Mouse (Mus musculus): Measurements from ENCODE around the gene Zp3r. TPM values are rescaled to one million over a fixed set of nuclear protein-coding genes. Genes with fewer than 3 reads are reported as not detected.
A peak's percentile ranks its signal among the peaks of the same experiment; 100 is the strongest.
"Not testable (repeated sequence)": the region's sequence is repeated elsewhere in the genome, so short reads cannot be mapped to it uniquely, and the experiment has no call there.

Gene Zp3r
- total RNA-seq (2021) = not detected

DNA sequence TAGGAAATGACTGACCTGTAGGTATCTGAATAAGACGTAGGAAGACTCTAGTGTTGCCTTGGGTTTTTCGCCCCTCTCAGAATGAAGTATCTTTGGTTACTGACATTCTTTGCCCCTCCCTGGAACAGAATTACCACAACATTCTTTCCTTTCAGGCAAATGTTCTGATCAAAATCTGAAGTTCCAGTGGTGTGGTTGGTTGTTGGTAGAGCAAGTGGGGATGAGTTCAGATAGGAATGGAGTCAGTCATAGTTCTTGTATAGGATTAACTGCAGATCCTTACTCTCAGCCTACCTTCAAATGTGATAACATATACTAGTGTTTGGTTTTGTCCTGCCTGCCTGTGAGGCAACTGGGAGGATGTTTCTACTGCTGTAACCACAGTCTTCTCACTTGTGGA is at the start of gene Zp3r:
TSS of gene Zp3r (minus strand) at position 101 of the 400 bp plus-strand sequence.
- DNase-seq = no peak

GRCm38 (mm10) chr1:130678551-130678950 is 49.1 kb upstream of the Zp3r start:
- no peak for DNase-seq

- not testable (repeated sequence) for DNase-seq
Measured at GRCm38 (mm10) chr1:130663576-130663975, 34.2 kb upstream of the Zp3r start.

DNA sequence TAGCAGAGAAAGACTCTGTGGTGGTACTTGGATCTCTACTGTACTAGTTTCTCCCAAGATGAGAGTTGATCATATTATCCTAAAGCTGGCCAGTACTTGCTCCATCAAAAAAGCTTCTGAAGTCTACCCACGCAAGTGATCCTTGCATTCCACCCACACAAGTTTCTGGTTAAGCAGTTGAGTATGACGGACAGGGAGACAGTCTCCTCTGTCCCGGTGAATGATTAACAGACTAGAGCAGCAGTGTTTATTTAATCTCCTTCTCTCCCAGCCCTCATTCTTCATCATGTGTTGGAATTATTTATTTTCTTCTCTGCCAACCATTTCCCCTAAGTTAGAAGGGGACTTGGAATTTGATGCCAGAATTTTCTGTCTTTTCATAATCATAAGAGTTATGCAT is 32.0 kb upstream of the Zp3r start, which contains the start of gene C4bp:
TSS of gene C4bp (minus strand) at position 179 of the 400 bp plus-strand sequence.
- no peak for DNase-seq

GRCm38 (mm10) chr1:130659641-130660040 is 30.2 kb upstream of the Zp3r start:
- DNase-seq = not testable (repeated sequence)

GRCm38 (mm10) chr1:130644103-130644502 is 14.7 kb upstream of the Zp3r start:
- no peak for DNase-seq

DNA sequence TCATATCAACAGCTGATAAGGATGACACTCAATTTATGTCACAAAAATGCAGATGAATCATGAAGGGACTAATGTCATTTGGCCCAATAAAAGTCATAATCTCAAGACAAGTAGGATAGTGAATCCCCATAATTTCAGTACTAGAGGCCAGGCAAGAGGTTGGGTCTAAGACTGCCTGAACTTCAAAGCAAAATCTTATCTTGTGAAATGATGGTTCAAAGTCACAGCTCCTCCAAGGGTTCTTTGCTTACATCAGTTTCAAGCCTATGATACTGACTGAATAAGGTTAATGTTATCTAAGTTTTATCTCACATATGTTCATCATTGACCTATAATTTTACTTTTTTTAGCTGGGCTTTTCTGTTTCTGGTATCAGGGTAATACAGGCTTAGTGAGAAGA is 11.5 kb upstream of the Zp3r start:
- no peak for DNase-seq

DNA sequence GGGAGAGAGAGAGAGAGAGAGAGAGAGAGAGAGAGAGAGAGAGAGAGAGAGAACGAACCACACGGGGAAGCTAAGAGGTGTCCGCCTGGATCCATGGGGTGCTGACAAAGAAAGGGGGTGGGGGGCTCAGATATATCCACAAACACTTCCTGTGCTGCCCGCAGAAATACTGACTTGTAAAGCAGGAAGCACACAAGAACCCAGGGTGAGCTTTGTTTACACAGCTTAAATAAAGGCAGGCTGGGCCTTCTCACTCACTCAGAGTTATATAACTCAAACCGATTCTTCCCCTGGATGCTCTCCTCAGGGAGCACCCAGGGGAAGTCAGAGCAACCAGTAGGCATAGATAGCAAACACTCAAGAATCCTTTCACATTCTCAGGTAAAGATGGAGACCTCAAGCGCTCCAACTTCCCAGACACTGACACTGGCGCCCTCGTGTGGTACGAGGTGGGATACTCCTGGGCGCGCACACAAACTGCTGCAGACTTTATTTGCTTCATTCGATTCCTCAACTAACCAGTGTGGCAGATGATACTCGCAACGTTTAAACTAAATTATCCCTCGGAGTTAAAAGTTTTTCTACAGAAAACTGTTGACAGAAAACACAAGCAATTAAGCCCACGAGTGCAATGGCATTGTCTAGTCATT is 4.5 kb upstream of the Zp3r start:
- DNase-seq = peak; percentile 38 to 54

- DNase-seq = no peak
Measured at GRCm38 (mm10) chr1:130633316-130633715, 3.9 kb upstream of the Zp3r start.

DNA sequence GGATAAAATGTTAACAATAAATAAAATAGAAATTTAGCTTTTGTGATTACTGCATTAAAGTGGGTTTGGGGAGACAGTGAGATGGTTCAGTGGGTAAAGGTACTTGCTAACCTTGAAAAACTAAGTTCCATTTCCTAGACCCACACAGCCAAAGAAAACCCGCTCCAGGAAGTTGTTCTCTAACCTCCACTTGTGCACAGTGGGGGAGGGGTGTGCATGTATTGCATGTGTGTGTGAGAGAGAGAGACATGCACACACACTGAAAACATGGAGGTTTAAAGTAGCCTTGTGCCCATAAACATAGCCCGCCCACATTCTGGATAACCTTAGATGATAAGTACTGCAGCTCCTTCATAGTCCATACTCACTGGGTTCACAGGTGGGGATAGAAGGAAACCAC is 33.1 kb downstream of the Zp3r start:
- no peak for DNase-seq

GRCm38 (mm10) chr1:130588659-130589058 is 40.8 kb downstream of the Zp3r start:
- DNase-seq = no peak

DNA sequence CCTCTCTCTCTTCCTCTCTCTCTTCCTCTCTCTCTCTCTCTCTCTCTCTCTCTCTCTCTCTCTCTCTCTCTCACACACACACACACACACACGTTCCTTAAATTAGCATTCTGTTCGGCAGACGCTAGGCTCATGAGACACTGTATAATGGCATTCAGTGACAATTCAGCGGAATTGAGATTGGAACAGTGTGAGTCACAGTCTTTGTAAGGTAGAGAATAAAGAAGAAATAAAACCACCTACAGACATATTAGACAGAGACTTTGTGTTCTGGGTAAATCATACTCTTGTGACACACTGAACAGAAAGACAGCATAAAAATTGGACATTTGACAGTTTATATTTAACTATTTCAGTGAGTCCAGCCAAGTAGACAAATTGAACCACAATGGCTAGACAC is 53.0 kb downstream of the Zp3r start:
- DNase-seq = no peak

GRCm38 (mm10) chr1:130575962-130576361 is 53.5 kb downstream of the Zp3r start:
- DNase-seq = peak in 1 of 2 experiments; percentile 19

DNA sequence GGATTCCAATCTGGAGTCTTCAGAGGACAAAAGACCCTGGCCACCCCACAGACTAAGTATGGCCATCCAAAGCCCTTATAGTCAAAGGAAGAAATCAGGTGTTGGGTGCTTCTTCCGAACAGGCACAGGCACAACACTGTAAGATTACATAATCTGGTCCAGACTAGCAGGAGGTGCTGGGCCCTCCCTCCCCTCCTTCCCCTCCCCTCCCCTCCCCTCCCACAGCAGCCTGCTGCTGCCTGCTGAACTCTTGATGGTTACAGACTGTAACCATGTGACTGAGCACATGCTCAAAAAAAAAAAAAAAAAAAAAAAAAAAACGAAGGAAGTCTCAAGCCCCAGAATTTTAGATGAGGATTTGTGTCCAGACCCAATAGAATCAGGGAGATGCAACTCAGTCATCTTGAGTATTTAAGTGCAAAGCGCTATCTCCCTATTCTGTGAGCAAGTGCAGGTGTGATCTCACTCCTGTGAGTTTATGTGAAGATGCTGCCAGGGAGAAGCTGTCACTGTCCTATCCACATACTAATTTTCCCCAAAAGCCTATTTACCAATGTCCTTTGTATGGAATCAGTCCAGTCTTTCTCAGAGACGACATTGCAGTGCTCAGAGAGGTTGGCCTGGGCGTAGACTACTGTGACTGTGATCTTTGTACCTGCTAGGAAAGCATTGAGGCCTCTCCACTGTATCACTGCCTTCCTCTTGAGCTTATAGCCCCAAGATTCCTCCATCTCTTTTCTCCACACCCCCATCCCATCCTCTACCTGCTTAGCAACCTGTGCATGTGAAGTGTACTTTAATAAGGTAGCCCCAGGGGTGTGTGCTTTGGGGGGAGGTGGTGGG is 77.8 kb downstream of the Zp3r start:
- DNase-seq = no peak

- DNase-seq = no peak
Measured at GRCm38 (mm10) chr1:130550242-130551167, 78.9 kb downstream of the Zp3r start.

DNA sequence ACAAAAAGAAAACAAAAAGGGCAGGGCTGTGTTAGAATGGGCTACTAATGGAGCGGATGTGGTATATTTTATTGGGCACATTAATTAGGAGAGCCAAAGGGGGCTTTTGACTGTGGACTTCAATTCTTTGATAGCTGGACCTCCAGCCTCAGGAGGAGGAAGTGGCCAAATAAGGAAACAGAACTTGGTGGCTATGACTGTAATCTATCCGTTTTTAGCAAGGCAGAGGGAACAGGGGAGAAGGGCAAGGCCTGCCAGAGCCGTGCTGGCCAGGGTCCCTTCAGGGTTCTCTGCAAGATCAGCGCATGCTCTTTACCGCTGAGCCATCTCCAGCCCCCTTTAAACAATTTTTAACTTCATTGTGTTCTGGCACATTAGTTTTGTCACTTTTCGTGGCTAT is 79.7 kb downstream of the Zp3r start:
- no peak for DNase-seq

GRCm38 (mm10) chr1:130549160-130549559 is 80.3 kb downstream of the Zp3r start:
- DNase-seq = no peak

- peak; percentile 14 to 43 for DNase-seq
Measured at GRCm38 (mm10) chr1:130547674-130548429, 81.6 kb downstream of the Zp3r start.
